Mouse (Mus musculus) lung, adult 2 months (tissue): ENCODE measurements around the gene Clybl.

Experiments used
- CTCF ChIP-seq: fragments of 200-500 bp; IDR thresholded peaks from 2 replicates; pipeline ENCODE4 v1.5.1; 2011; ENCODE audit warnings: mild to moderate bottlenecking, low read length, control low read depth; ENCODE audit not compliant: insufficient read depth
- POLR2A ChIP-seq: fragments of 200-500 bp; IDR thresholded peaks from 2 replicates; pipeline ENCODE4 v1.6.1; 2011; ENCODE audit warnings: low read depth, mild to moderate bottlenecking, control low read depth, low read length, borderline replicate concordance; ENCODE audit errors: extremely low read depth

DNA sequence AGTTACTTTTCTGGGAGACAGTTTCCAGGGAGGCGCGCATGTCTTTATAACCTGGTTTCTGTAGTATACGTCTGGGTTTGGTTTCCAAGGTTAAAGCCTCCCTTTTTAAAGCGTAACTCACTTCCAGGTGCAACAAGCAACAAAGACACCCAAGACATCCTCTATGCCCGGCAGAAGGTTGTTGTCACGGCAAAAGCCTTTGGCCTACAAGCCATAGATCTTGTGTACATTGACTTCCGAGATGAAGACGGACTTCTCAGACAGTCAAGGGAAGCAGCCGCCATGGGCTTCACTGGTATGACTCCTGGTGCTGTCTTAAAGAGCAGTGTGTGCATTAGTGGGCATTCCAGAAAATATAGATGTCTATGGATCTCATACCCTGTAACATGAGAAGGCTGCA lies 197.6 kb downstream of the Clybl start:
- TF ChIP-seq CTCF (no peak), POLR2A (no peak)
